Mouse (Mus musculus) brain, embryonic 14.5 days (tissue): ENCODE results near the gene Hsf4.

Source experiments
- CTCF ChIP-seq: fragments of 200-500 bp; IDR thresholded peaks from 2 replicates; pipeline ENCODE4 v1.5.1; 2012; ENCODE audit warnings: inconsistent platforms, mild to moderate bottlenecking, moderate library complexity, borderline replicate concordance; ENCODE audit not compliant: insufficient read depth, insufficient read length; ENCODE audit errors: extremely low read depth
- POLR2A ChIP-seq: fragments of 200-500 bp; IDR thresholded peaks from 2 replicates; pipeline ENCODE4 v1.6.1; 2012; ENCODE audit warnings: mild to moderate bottlenecking, inconsistent platforms, borderline replicate concordance; ENCODE audit not compliant: poor library complexity, insufficient read depth, insufficient read length, severe bottlenecking; ENCODE audit errors: extremely low read depth

- TF ChIP-seq CTCF: no peak
- no peak for TF ChIP-seq POLR2A
These were observed 8.1 kb upstream of the Hsf4 start for GRCm38 (mm10) chr8:105261326-105261980.
